Mouse (Mus musculus): ENCODE measurements around the gene Kbtbd12.

The Kbtbd12 gene

GRCm38 (mm10) chr6:88626462-88626861 is 11.3 kb downstream of the Kbtbd12 start:
- DNase-seq, result no peak

DNA sequence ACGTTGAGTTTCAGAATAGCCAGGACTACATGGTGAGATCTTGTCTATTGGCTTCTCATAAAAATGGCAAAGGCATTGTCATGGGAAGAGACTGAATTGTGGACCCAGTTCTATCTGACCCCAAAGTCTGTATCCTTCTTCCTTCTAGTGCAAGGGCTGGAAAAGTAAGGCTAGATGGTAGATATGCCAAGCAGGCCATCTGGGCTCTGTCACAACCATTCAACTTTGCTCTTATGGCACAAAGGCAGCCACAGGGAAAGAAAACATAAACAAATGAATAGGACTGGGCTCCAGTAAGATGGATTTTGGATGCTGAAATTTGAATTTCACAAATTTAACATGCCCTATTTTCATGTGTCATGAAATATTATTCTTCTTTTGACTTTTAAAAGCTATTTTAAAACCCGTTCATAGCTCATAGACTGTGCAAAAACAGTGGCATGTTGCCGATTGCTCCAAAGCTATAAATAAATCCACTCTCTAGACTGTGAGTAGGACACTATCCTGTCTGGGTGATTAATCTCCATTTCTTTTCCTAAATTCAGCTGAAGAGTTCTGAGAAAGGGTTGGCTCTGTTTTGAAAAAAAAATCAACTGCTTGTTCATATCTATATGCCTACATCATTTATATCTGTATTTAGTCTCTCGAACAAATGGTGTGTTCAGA is 15.8 kb downstream of the Kbtbd12 start:
- no peak for DNase-seq

GRCm38 (mm10) chr6:88619542-88619941 is 18.2 kb downstream of the Kbtbd12 start:
- DNase-seq, result no peak

DNA sequence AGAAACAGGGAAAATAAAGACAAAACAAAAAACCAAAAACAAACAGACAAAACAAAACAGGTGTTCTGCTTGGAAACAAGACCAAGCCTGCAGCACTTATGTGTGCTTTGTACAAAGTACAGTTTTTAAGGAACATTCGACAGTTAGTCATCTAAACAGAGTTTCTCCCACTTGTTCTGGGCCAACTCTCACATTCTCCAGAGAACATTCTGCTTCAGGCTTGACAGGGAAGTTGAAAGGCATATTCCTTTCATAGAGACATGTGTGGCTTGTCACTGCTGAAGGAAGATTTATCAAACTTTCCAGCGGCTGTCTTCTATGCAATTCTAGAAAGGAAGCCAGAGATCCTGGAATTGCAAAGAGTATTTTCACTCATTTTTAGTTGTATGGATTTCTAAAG is 22.4 kb downstream of the Kbtbd12 start:
- DNase-seq, result no peak

DNA sequence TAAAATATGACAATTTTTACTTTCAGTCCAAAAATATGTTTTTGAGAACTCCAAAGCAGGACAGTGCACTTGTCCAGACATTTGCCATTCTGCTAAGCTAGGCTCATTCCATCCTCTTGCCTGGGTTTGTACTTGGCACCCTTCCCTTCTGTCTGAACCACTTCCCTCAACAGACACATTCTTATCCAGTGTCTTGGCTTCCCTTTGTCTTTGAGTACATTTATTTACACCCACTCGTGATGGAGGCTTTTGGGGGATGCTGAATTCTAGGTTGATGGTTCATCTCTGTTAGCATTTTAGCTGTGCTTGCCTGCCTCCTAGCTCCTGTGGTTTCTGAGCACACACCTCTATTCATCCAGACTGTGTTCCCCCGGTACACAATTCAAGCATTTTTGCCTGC is 31.3 kb downstream of the Kbtbd12 start:
- DNase-seq, result no peak

GRCm38 (mm10) chr6:88605715-88606114 is 32.0 kb downstream of the Kbtbd12 start:
- DNase-seq, result no peak

- DNase-seq, result no peak
Measured at GRCm38 (mm10) chr6:88605235-88605634, 32.5 kb downstream of the Kbtbd12 start.

- no peak for DNase-seq
Measured at GRCm38 (mm10) chr6:88596108-88596507, 41.6 kb downstream of the Kbtbd12 start.

- DNase-seq, result no peak
Measured at GRCm38 (mm10) chr6:88592367-88592766, 45.4 kb downstream of the Kbtbd12 start.

DNA sequence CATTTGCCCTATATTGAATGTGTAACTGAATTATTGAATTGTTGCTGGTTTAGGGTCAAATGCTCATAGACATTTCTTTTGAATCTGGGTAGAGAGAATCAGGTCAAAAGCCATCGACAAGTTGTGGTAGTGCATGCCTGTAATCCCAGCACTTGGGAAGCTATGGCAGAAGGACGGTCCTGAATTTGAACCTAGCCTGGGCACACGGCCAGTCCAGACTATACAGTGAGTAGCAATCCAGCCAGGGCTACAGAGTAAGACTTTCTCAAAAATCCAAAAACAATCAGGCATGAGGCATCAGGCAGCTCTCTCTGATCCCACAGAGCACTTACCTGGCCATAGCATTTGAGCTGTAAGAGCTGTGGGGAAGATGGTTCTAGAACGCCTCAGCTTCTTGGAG is 47.5 kb downstream of the Kbtbd12 start:
- no peak for DNase-seq

DNA sequence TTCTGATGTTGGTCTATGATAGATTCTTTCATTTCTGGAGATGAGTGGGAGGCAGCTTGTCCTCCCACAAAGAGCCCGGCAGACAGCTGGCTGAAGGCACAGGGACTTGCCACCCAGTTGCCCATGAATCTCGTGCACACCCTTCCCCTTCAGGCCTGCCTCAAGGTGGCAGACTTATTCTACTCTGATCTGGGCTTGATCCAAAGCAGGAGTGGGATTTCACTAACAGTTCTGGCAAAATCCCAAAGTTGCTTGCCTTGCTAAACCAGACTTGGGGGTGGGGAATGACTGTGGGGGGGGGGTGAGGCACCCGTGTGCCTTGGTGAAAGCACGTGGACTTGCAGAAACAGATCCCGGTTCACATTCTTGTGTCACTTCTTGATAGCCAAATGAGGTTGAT is 48.2 kb downstream of the Kbtbd12 start:
- no peak for DNase-seq

- no peak for DNase-seq
Measured at GRCm38 (mm10) chr6:88588581-88589256, 49.0 kb downstream of the Kbtbd12 start.

- DNase-seq, result no peak
Measured at GRCm38 (mm10) chr6:88587091-88587490, 50.7 kb downstream of the Kbtbd12 start.

DNA sequence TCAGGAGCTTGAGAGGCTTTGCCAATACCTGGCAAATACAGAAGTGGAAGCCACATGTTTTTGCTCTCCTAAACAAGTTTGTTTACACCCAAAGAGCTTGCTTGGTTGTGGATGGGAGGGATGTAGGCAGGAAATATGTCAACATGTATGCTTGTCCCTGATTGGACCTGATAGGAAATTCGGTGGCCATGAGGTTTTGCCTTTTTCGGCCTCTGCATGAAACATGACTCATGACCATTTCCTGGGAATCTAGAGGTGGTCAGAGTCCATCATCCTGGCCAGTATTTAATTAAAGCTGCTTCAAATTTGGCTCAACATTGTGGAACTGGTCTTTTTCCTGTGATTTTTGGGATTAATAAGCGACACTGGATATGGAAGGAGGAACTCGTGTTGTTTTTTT is 53.8 kb downstream of the Kbtbd12 start:
- no peak for DNase-seq

DNA sequence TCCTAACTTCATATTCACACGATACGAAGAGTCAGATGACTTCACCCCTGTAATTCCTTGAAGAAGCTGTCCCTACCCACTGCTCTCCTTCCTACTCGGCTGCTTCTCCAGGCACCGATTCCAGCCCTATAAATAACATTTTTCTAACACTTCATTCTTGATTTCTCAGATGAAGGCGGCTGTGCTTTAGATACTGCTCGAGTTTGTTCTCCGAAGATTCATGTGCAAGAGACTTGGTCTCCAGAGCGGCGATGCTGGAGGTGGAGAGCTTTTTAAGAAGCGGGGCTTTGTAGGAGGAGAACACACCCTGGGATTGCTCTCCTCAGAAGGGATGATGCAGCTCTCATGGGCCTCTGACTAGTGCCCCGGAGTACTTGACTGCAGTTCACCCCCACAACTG is 61.3 kb downstream of the Kbtbd12 start:
- DNase-seq, result no peak

- DNase-seq, result no peak
Measured at GRCm38 (mm10) chr6:88566676-88567075, 71.1 kb downstream of the Kbtbd12 start.

GRCm38 (mm10) chr6:88565033-88565432 is 72.7 kb downstream of the Kbtbd12 start:
- no peak for DNase-seq

DNA sequence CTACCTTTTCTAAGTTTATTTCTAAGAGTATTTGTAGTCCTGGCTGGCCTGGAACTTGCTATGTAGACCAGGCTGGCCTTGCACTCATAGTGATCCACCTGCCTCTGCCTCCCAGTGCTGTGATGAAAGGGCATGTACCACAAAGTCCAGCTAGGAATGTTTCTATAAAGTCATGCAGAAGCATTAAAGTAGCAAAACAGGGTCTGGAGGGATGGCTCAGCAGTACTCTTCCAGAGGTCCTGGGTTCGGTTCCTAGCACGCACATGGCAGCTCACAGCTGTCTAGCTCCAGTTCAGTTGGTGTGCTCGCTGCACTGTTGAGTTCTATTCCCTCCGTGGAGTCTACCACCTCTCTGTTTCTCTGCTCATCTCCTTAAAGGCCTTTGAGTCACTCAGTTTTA is 77.6 kb downstream of the Kbtbd12 start:
- DNase-seq, result no peak

DNA sequence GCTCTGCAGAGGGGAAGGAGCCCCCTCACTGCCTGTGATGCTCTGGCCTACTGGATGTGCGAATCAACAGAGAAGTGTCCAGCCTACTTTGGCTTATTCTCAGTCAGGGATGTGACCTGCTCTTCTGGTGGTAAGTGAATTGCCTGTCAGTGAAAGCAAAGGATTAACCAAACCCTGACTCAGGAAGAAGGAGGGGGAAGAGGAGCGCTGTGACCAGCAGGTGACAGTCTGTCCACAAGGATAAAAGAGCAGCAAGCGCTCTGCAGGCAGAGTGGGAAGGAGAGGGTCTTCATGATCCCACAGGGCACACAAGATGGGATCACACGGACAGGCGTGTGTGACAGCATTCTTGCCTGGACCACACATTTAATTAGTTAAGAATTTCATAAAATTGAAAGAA is 78.1 kb downstream of the Kbtbd12 start:
- DNase-seq, result no peak

GRCm38 (mm10) chr6:88558076-88558475 is 79.7 kb downstream of the Kbtbd12 start:
- no peak for DNase-seq

GRCm38 (mm10) chr6:88557548-88557947 is 80.2 kb downstream of the Kbtbd12 start:
- no peak for DNase-seq

DNA sequence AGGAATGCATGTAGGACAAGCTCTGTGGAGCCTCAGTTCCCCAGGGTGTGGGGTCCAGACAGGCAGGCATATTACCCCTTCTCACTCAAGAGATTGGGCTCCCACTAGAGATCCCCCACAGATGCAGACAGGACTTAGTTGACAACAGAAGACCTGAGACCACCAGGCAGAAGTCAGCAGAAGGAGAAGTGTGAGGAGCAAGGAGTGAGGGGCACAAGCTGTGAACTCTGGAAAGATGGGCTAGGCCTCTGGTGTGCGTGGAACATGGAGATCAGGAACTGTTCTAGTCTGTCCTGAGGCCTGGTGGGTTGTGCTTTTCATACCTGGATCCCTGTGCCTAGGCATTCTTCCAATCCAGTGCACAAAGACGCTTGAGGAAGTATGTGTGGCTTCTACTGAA is 87.8 kb downstream of the Kbtbd12 start:
- no peak for DNase-seq

- no peak for DNase-seq
Measured at GRCm38 (mm10) chr6:88549137-88549814, 88.5 kb downstream of the Kbtbd12 start.

DNA sequence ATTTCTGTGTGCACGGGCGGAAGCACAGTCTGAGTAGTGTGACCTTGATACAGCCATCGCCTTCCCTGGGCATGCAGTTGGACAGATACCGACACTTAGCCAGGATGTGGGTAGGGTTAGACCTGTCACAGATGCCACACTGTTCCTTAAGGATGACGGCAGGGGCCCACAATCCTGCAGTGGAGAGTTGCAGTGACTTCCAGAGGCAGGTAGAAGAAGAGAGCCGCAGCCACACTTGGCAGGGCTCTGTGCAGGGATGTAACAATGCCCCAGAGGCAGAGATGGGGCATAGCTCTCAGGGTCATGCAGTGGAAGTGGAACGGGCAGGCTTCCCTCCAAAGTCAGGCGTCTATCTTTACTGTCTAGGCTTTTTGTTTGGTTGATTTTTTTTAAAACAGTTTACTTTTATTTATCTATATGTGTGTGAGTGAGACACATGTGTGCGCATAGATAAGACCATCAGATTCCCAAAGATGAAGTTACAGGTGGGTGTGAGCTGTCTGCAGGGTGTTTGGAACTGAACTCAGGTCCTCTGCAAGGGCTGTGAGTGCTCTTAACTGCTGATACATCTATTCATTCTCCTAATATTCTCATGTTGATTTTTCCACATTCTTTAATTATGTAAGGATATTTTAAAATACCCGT is 89.2 kb downstream of the Kbtbd12 start:
- DNase-seq, result no peak
